Mouse (Mus musculus) CH12.LX (cell line): ENCODE measurements around the gene Clcn2. TPM values are rescaled to one million over a fixed set of nuclear protein-coding genes. Genes with fewer than 3 reads are reported as not detected.

Experiments
- DNase-seq: peaks from one replicate; pipeline ENCODE4 v3.0.0-alpha.2; 2013; ENCODE audit errors: extremely low read depth
- H3K27ac ChIP-seq: 2 replicates; pipeline ENCODE4 v1.5.1; 2012; ENCODE audit warnings: low read depth, mild to moderate bottlenecking, control low read depth, moderate library complexity; ENCODE audit not compliant: insufficient read depth
- H3K27me3 ChIP-seq: replicated peaks from 2 replicates; pipeline ENCODE3; 2012; ENCODE audit warnings: inconsistent platforms
- H3K36me3 ChIP-seq, 2 experiments: replicated peaks in 1 of 2; 2 replicates each; pipeline versions ENCODE3 to v1.6.1; 2012; ENCODE audit warnings: inconsistent platforms in 1 of 2, low read length in 1 of 2, mild to moderate bottlenecking in 1 of 2, mixed read lengths in 1 of 2, moderate library complexity in 1 of 2; ENCODE audit not compliant: control insufficient read depth in 1 of 2, insufficient read depth in 1 of 2
- H3K4me1 ChIP-seq, 2 experiments: 2 replicates each; pipeline ENCODE4 v1.6.1; 2012; ENCODE audit warnings: inconsistent platforms in 1 of 2, moderate library complexity in 1 of 2; ENCODE audit not compliant: insufficient read depth in 2 of 2, control insufficient read depth in 1 of 2
- H3K4me2 ChIP-seq: 2 replicates; pipeline ENCODE4 v1.6.1; 2012; ENCODE audit warnings: low read depth, mild to moderate bottlenecking, control low read depth; ENCODE audit not compliant: poor library complexity, insufficient read depth, severe bottlenecking
- H3K4me3 ChIP-seq, 3 experiments: fragments of 150-350 bp in 1 of 3; sonication (generic) in 1 of 3; replicated peaks in 1 of 3; 2 replicates each; pipeline versions ENCODE3 to v1.5.1; 2011 to 2012; ENCODE audit warnings: low read depth in 2 of 3, low read length in 2 of 3, mild to moderate bottlenecking in 2 of 3, moderate library complexity in 2 of 3, control low read depth in 1 of 3, improper control_type of control experiment in 1 of 3, inconsistent platforms in 1 of 3, mixed read lengths in 1 of 3; ENCODE audit not compliant: poor library complexity in 1 of 3
- H3K79me2 ChIP-seq: replicated peaks from 2 replicates; pipeline ENCODE4 v1.6.1; 2012; ENCODE audit warnings: mild to moderate bottlenecking, moderate library complexity; ENCODE audit not compliant: control insufficient read depth, poor library complexity, insufficient read depth, severe bottlenecking; ENCODE audit errors: extremely low read depth
- H3K9ac ChIP-seq: 2 replicates; pipeline ENCODE4 v1.6.1; 2012; ENCODE audit warnings: low read depth, mild to moderate bottlenecking, control low read depth, moderate library complexity; ENCODE audit not compliant: insufficient read depth
- H3K9me3 ChIP-seq: replicated peaks from 2 replicates; pipeline ENCODE3; 2012; ENCODE audit warnings: low read length, inconsistent platforms, mixed read lengths
- CTCF ChIP-seq, 2 experiments: IDR thresholded peaks in 1 of 2; conservative IDR thresholded peaks in 1 of 2; 2 replicates each; pipeline ENCODE4 v1.5.1; 2011 to 2012; ENCODE audit warnings: low read depth in 2 of 2, low read length in 2 of 2, improper control_type of control experiment in 1 of 2, inconsistent platforms in 1 of 2, mild to moderate bottlenecking in 1 of 2, moderate library complexity in 1 of 2
- ZC3H11A ChIP-seq: IDR thresholded peaks from 2 replicates; pipeline ENCODE4 v1.6.1; 2012; ENCODE audit warnings: low read depth, mild to moderate bottlenecking, inconsistent platforms, low read length, improper control_type of control experiment
- dilution Hi-C: fragments of 300-500 bp; cut with MboI; formaldehyde crosslinking; loops from 2 replicates; pipeline ENCODE4 v1.14.3; 2020; ENCODE audit warnings: low sequenced_read_pairs; ENCODE audit not compliant: extremely low pct_unique_long_range_greater_than_20kb, extremely low pct_ligation_motif_present
- in situ Hi-C: fragments of 300-500 bp; cut with MboI; formaldehyde crosslinking; loops from 3 replicates; pipeline ENCODE4 v1.14.3; 2019; ENCODE audit warnings: low sequenced_read_pairs, low pct_ligation_motif_present, low pct_unique_long_range_greater_than_20kb, mixed read lengths
- polyA plus RNA-seq: library from polyadenylated mRNA; unstranded; fragments of >175 nt; gene quantifications from 2 replicates; pipeline ENCODE4 v1.2.1, GENCODE M21; 2012; ENCODE audit warnings: low read depth; ENCODE audit not compliant: insufficient read length
- total RNA-seq, 2 experiments: library from RNA; depleted of rRNA; stranded (reverse); fragments of 300-350 nt in 1 of 2; fragments of >200 nt in 1 of 2; gene quantifications; 2 replicates each; pipeline ENCODE4 v1.2.3; 2012 to 2014

Gene Clcn2
- total and polyA plus RNA-seq, 3 experiments = 1.2 to 4.5 (median 4.1) TPM

DNA sequence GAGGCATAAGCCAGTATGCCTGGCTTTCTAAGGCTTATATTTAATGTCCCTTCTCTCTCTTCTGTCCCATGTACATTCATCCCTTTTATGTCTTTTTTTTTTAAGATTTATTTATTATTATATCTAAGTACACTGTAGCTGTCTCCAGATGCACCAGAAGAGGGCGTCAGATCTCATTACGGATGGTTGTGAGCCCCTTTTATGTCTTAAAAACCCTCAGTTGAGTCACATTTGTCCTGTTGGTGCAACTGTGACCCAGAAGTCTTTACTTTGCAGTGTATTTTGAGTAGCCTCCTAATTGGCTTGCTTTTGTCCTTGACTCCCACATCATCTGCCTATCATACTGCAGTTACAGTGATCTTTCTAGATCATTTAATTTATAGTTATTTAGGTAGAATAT, 64.2 kb downstream of the Clcn2 start:
- Histone ChIP-seq H3K79me2 (peaks cover 24% of the 10 kb centered on the region), H3K9ac (peak overlapping the region; percentile 73; the same call in 1 of the 2 replicates), H3K27me3 (no peaks in the 10 kb centered on the region), H3K9me3 (no peaks in the 10 kb centered on the region), H3K4me2 (peak overlapping the region; percentile 89; the same call in 1 of the 2 replicates), H3K4me3 (peak overlapping the region in 1 of 3 experiments; percentile 76), H3K36me3 (peaks cover 37 to 49% of the 10 kb centered on the region in 2 experiments), H3K4me1 (peaks cover 2 to 13% of the 10 kb centered on the region in 2 experiments; a peak in 3 of 4 replicates), H3K27ac (no peak overlapping the region)
- dilution Hi-C loops (no loop called here), in situ Hi-C loops (no loop called here)
- TF ChIP-seq ZC3H11A (no peak), CTCF (conservative IDR thresholded peaks at IDR 0.05 in 1 of 2, IDR thresholded peaks at IDR 0.05 in 1 of 2; ENCODE audit: low read depth in 2 of 2, low read length in 2 of 2) (peak; percentile 33 to 37; a peak in 3 of 4 replicates)
- DNase-seq = peak; percentile 32

Other genes with a start within 250 kb of the Clcn2 start
- 179 and 208 TPM in 2 replicates for gene Eif2b5, start 218.9 kb downstream of the Clcn2 start, total RNA-seq (2012; rRNA removed)
- 183 and 203 TPM in 2 replicates for gene Eif2b5, start 218.9 kb downstream of the Clcn2 start, total RNA-seq (2014; rRNA removed)
- 139 and 151 TPM in 2 replicates for gene Eif2b5, start 218.9 kb downstream of the Clcn2 start, polyA plus RNA-seq
- 7.6 and 7.7 TPM in 2 replicates for gene Dvl3, start 200.8 kb downstream of the Clcn2 start, total RNA-seq (2012; rRNA removed)
- 1.8 and 1.9 TPM in 2 replicates for gene Dvl3, start 200.8 kb downstream of the Clcn2 start, total RNA-seq (2014; rRNA removed)
- gene Dvl3, start 200.8 kb downstream of the Clcn2 start, polyA plus RNA-seq = 14.8 and 16.9 TPM in 2 replicates
- 315 and 343 TPM in 2 replicates for gene Ap2m1, start 182.3 kb downstream of the Clcn2 start, total RNA-seq (2012; rRNA removed)
- gene Ap2m1, start 182.3 kb downstream of the Clcn2 start, total RNA-seq (2014; rRNA removed) = 375 and 415 TPM in 2 replicates
- 304 and 319 TPM in 2 replicates for gene Ap2m1, start 182.3 kb downstream of the Clcn2 start, polyA plus RNA-seq
- gene Abcf3, start 169.2 kb downstream of the Clcn2 start, total RNA-seq (2012; rRNA removed) = 48.6 and 61.4 TPM in 2 replicates
- 46.9 and 55.7 TPM in 2 replicates for gene Abcf3, start 169.2 kb downstream of the Clcn2 start, total RNA-seq (2014; rRNA removed)
- gene Abcf3, start 169.2 kb downstream of the Clcn2 start, polyA plus RNA-seq = 98.0 and 98.9 TPM in 2 replicates
- not detected in 2 replicates for gene Vwa5b2, start 128.3 kb downstream of the Clcn2 start, total RNA-seq (2012; rRNA removed)
- gene Vwa5b2, start 128.3 kb downstream of the Clcn2 start, total RNA-seq (2014; rRNA removed) = not detected in 2 replicates
- gene Vwa5b2, start 128.3 kb downstream of the Clcn2 start, polyA plus RNA-seq = 0.27 and 0.29 TPM in 2 replicates
- 50.7 and 54.6 TPM in 2 replicates for gene Eef1akmt4, start 106.2 kb downstream of the Clcn2 start, total RNA-seq (2012; rRNA removed)
- gene Eef1akmt4, start 106.2 kb downstream of the Clcn2 start, total RNA-seq (2014; rRNA removed) = 82.8 and 86.9 TPM in 2 replicates
- 49.5 and 53.3 TPM in 2 replicates for gene Eef1akmt4, start 106.2 kb downstream of the Clcn2 start, polyA plus RNA-seq
- 0.08 TPM in 1 of 2 replicates, not detected in the other for gene Gm49333, start 106.1 kb downstream of the Clcn2 start, total RNA-seq (2012; rRNA removed)
- gene Gm49333, start 106.1 kb downstream of the Clcn2 start, total RNA-seq (2014; rRNA removed) = not detected in 2 replicates
- gene Gm49333, start 106.1 kb downstream of the Clcn2 start, polyA plus RNA-seq = not detected in 2 replicates
- 22.7 and 25.6 TPM in 2 replicates for gene Alg3, start 106.0 kb downstream of the Clcn2 start, total RNA-seq (2012; rRNA removed)
- gene Alg3, start 106.0 kb downstream of the Clcn2 start, total RNA-seq (2014; rRNA removed) = 16.0 and 17.2 TPM in 2 replicates
- gene Alg3, start 106.0 kb downstream of the Clcn2 start, polyA plus RNA-seq = 70.4 and 81.1 TPM in 2 replicates
- gene Camk2n2, start 96.5 kb downstream of the Clcn2 start, total RNA-seq (2012; rRNA removed) = 2.0 and 2.3 TPM in 2 replicates
- gene Camk2n2, start 96.5 kb downstream of the Clcn2 start, total RNA-seq (2014; rRNA removed) = 1.4 and 1.5 TPM in 2 replicates
- gene Camk2n2, start 96.5 kb downstream of the Clcn2 start, polyA plus RNA-seq = 7.0 and 7.2 TPM in 2 replicates
- gene Ece2, start 87.9 kb downstream of the Clcn2 start, total RNA-seq (2012; rRNA removed) = 0.08 and 0.34 TPM in 2 replicates
- gene Ece2, start 87.9 kb downstream of the Clcn2 start, total RNA-seq (2014; rRNA removed) = 0.08 and 0.17 TPM in 2 replicates
- 0.26 and 0.49 TPM in 2 replicates for gene Ece2, start 87.9 kb downstream of the Clcn2 start, polyA plus RNA-seq
- gene Psmd2, start 66.1 kb downstream of the Clcn2 start, total RNA-seq (2012; rRNA removed) = 340 and 410 TPM in 2 replicates
- gene Psmd2, start 66.1 kb downstream of the Clcn2 start, total RNA-seq (2014; rRNA removed) = 267 and 273 TPM in 2 replicates
- gene Psmd2, start 66.1 kb downstream of the Clcn2 start, polyA plus RNA-seq = 528 and 678 TPM in 2 replicates
- gene Eif4g1, start 49.4 kb downstream of the Clcn2 start, total RNA-seq (2012; rRNA removed) = 473 and 601 TPM in 2 replicates
- gene Eif4g1, start 49.4 kb downstream of the Clcn2 start, total RNA-seq (2014; rRNA removed) = 370 and 403 TPM in 2 replicates
- gene Eif4g1, start 49.4 kb downstream of the Clcn2 start, polyA plus RNA-seq = 492 and 519 TPM in 2 replicates
- gene Fam131a, start 24.5 kb downstream of the Clcn2 start, total RNA-seq (2012; rRNA removed) = 1.0 and 1.3 TPM in 2 replicates
- gene Fam131a, start 24.5 kb downstream of the Clcn2 start, total RNA-seq (2014; rRNA removed) = 0.50 and 0.77 TPM in 2 replicates
- 0.67 and 1.4 TPM in 2 replicates for gene Fam131a, start 24.5 kb downstream of the Clcn2 start, polyA plus RNA-seq
- gene Polr2h, start 81 bp downstream of the Clcn2 start, total RNA-seq (2012; rRNA removed) = 157 and 189 TPM in 2 replicates
- gene Polr2h, start 81 bp downstream of the Clcn2 start, total RNA-seq (2014; rRNA removed) = 183 and 189 TPM in 2 replicates
- gene Polr2h, start 81 bp downstream of the Clcn2 start, polyA plus RNA-seq = 117 and 146 TPM in 2 replicates
- not detected in 2 replicates for gene Chrd, start 15.4 kb upstream of the Clcn2 start, total RNA-seq (2012; rRNA removed)
- not detected in 2 replicates for gene Chrd, start 15.4 kb upstream of the Clcn2 start, total RNA-seq (2014; rRNA removed)
- gene Chrd, start 15.4 kb upstream of the Clcn2 start, polyA plus RNA-seq = not detected in 2 replicates
- gene Thpo, start 16.8 kb upstream of the Clcn2 start, total RNA-seq (2012; rRNA removed) = 0.08 TPM in 2 replicates
- 0.19 TPM in 2 replicates for gene Thpo, start 16.8 kb upstream of the Clcn2 start, total RNA-seq (2014; rRNA removed)
- gene Thpo, start 16.8 kb upstream of the Clcn2 start, polyA plus RNA-seq = 0.71 and 1.0 TPM in 2 replicates